Mouse (Mus musculus) spleen, adult 12 weeks (tissue): ENCODE data around the gene Mindy4.

Experiments
- DNase-seq: peaks from one replicate; pipeline ENCODE4 v3.0.0; 2022; ENCODE audit warnings: low spot score

The Mindy4 gene

DNA sequence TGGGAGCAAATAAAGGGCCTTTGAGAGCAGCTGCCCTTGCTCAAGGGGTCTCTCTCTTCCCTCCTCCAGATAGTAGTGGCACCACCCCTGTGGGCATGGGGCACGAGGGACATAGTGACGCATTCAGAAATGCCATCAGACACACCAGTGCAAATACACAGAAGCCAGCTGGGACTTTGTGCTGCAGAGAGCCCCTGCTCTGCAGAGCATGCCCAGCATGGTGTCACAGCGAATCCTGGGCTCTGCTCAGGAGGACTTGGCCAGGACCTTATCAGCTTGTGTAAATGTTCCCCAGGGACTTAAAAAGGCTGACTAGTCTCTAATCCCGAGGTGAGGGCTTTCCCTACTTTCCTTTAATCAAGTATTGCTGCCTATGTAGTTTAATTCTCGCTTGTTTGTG lies 138.5 kb downstream of the Mindy4 start:
- DNase-seq, result no peak

DNA sequence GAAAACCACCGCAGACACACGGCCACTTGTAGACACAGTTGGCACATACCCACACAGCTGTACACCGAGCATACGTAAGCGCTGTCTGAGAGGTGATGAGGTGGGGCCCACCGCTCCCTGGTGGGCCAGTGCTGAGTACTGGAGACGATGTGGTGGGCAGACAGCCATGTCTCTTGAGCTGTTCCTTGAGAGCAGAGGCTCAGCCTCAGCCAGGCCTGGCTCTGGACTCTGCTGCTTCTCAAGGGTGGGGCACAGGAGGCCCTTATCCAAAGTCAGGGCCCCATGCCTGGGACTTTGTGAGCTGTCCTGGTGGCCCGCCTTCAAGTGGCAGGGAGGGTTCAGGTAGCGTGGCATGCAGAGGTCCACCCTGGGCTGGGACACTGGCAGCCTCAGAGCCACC lies 139.1 kb downstream of the Mindy4 start:
- DNase-seq, result no peak

DNA sequence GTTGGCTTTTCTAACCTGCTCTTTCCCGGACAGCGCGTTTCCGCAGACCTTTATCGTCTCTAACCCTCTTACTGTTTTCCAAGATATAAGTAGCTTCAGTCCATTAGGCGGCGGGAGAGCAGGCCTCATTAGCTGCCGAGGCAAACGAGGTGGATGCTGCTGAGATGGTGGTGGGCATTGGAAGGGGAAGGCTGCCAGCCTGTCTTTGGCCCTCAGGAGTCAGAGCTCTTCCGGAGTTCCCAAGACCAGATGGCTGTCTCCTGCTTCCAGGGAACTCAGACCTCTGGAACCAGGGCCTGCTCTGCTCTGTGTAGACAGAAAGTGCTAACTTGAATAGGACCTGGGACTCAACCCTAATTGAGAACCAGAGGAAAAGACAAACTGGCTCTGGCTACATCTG lies 140.3 kb downstream of the Mindy4 start:
- DNase-seq, result no peak

DNA sequence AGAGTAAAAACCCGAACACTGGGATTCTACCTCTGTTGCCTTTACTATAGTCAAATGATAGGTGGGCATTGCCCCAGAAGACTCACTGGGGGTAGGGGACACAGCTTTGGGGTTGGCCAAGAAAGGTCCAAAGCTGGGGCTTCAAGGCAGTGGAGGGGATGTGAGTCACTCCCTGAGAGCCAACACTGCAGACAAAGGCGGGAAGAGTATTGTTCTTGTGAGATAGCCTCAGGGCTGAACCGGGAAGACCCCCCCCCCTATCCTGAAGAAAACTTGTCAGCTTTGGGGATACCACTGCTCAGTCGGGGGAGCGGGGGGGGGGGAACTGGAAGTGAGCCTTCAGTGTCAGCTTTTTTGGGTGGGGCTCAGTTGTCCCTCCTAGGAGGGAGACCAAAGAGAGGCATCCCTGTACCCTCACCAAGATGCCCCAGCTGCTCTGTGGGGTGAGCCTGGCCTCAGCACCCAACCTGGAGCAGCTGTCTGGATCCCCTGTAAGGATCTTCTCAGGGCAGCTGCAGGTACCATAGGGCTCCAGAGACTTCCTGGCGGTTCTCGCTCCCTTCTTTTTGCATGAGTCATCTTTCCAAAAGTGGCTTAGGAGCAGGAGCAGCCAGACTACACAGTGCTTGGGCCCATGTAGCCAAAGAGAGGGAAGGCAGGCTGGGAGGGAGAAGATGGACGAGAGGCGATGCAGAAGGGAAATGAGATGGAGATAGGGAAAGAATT lies 141.3 kb downstream of the Mindy4 start:
- no peak for DNase-seq

DNA sequence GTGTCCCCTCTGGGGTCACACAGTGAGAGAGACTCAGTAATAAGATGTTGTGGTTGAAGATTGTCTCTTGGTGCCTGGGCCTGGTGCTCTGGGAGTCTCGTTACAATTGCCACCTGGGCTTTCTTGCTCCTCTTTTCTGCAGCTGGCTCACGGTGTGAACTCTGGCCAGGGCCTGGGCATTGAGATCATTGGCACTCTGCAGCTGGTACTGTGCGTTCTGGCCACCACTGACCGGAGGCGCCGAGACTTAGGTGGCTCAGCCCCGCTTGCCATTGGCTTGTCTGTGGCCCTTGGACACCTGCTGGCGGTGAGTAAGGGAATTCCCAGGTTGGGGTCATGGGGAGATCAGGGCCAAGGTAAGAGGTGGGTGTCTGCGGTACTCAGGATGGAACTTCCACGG lies 142.1 kb downstream of the Mindy4 start:
- no peak for DNase-seq

DNA sequence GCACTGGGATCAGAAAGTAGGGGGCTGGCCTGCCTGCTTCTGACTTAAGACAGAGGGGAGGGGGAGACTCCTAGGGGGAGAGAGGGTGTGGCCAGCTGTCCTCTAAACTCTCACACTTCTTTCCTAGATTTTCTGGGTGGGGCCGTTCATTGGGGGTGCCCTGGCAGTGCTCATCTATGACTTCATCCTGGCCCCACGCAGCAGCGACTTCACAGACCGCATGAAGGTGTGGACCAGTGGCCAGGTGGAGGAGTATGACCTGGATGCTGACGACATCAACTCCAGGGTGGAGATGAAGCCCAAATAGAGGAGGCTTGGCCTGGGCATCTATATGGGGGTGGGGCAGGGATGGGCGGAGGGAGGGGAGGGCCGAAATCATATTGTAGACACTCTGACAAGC lies 143.3 kb downstream of the Mindy4 start:
- DNase-seq, result no peak

DNA sequence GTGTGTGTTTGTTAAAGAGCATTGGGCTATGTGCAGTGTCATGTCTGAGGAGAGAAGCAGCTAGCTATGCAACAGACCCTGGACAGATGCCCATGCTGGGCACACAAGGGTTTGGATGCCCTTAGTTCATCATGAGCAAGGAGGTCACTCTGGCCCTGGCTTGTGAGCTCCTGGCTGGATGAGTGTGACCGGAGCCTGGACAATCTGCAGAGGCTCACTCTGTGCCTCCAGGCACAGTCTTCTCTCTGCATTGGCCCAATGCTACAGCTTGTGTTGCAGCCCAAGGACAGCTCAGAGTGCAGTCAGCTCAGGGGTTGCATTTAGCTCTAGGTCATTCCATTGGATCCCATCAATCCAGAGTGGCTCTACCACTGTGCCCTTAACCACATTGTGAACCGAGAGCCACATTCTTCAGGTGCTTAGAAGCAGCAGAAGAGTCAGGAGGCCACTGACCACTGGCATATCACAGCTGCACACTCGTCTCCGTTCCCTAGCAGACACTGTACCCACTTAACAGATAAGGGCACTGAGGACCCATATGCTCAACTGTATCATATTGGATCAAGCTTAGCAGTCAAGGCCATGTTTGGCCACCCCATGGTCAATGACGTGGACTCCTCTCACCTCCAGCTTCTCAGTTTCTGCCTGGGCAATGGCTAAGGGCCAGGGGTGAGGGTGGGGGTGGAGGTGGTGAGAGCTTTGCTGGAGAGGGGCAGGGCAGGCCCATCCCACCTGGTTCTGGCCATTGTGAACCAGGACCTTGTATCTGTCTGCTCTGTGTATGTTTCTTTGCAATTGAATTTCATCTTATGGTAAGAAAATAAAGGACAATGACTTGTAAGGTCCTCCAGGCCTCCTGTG lies 144.8 kb downstream of the Mindy4 start:
- no peak for DNase-seq

DNA sequence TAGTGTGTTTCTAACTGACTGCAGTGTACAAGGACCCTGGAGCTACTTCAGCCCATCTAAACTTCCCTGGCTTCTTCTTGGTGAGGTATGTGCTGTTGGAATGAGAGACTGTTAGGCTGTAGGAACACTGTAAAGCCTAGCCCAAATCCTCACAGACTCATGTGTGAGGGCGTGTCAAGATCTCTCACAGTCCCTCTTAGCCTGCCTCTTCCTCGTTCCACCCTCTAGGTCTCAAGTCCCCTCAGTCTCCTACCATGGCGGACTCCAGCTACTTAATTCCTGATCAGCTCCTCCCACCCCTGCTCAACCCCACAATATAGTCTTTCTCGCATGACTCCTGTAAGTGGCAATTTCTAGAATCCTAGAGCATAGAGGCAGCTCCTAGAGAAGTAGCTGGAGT lies 146.0 kb downstream of the Mindy4 start:
- no peak for DNase-seq

DNA sequence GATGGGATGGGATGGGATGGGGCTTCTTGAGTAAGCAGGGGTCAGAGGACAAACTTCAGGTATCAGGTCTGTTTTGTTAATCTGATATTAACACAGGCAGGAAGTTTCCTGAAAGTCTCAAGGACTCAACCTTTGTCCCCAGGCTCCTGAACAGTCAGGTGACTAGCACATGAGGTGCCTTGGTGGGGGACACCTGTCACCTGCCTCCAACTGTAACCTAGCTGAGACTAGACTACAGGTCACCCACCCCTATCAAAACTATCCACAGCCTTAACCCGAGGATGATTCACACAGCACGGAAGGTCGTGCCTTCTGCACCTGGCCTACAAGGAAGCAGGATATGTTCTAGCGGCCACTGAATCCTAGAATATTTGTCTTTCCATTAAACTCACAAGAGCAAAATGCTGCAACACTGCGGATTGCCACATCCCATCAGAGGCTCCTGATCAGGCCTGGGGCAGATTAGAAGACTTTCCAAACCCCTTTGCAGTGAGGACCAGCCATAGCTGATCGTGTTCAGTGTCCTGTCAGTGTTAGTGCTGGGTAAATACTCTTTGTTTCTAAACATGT lies 147.3 kb downstream of the Mindy4 start:
- no peak for DNase-seq

DNA sequence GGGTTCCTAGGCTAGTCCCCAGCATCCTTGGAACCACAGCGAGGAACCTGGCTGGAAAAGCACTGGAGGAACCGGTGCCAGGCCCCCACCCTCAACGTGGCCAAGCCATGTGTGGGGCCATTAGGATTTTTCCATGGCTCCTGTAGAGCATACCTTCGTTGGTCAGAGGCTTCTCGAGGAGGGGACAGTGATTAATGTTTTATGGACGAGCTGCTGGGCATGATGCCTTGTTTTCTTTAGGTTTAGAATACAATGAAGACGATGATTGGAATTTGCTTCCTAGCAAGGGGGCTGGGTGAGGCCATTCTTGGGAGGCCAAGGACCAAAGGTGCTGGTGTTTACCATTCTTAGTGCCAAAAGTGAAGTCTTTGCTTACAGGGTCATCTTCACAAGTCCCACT lies 148.5 kb downstream of the Mindy4 start:
- no peak for DNase-seq

DNA sequence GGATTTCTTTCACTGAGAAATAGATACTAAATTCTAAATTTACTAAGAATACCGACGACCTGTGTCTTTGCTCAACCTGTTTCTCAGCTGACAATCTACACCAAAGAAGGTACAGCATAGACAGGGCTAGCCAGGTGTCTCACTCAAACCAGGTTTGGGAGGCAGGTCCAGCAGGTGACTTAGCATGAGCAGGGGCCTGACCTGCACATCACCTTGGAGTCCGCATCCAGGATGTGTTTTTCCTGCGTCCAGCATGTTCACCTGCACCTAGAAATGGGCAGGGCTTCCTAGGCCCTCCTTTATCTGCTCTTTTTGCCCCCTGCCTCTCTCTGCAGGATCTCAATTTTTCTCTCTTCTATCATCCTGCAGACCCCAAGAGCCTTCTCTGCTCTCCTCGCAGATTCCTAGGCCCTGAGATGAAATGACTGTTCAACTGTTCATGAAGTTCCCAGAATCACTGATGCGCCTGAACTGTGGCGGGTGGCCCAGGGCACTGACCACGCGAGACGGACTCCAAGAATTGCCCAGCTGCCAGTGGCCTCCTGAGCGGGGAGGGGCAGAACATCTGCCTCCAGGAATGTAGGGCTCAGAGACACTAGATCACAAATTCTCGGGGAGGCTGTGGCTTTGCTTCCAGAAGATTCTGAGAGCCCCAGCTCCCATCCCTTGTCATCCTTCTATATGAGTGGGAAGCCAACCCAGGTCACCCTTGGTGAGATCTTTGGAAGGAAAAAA lies 150.7 kb downstream of the Mindy4 start:
- DNase-seq, result no peak

DNA sequence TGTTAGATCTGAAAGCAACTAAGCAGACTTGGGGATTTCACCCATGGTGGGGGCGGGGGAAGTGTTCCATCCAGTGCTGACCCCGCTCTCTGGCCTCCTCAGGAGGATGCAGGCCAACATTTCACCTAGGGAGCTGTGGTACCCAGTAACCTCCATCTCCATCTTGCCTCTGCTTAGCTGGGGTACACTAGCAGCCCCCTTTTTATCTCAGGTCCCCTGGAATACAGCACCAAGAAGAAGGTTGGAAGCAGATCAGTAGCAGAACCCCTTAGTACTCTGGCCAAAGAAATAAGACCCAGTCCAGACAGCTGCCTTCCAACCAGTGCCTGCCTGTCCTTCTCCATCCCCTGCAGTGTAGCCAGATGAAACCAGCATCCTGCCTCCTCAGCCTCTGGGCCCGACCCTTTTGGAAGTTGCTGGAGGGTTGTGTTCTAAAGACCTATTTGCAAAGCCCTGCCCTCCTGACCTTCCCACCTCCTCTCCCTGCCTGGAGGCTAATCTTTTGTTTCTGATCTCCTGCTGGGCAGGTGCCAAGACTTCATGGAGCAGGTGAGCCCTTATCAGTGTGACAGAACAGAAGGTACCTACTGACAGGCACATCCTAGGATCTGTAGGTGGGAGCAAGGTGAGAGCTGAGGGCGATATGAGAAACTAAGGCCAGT lies 151.4 kb downstream of the Mindy4 start:
- no peak for DNase-seq

DNA sequence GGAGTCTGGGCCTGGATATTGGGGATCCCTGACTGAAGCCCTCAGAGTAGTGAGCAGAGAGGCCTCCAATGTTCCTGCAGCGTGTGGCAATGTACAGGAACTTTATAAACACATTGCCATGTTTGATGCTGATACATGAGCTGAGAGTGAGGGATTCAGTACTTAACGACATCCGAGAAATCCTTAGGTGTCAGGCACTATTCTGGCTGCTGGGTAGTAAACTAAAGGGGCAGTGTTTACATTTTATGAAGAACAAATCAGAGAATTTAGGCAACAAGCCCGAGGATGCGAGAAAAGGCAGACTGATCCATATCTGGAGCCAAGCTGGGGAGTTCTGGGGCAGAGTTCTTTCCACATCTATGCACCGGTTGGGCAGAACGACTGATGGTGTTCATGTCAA lies 152.4 kb downstream of the Mindy4 start:
- no peak for DNase-seq

DNA sequence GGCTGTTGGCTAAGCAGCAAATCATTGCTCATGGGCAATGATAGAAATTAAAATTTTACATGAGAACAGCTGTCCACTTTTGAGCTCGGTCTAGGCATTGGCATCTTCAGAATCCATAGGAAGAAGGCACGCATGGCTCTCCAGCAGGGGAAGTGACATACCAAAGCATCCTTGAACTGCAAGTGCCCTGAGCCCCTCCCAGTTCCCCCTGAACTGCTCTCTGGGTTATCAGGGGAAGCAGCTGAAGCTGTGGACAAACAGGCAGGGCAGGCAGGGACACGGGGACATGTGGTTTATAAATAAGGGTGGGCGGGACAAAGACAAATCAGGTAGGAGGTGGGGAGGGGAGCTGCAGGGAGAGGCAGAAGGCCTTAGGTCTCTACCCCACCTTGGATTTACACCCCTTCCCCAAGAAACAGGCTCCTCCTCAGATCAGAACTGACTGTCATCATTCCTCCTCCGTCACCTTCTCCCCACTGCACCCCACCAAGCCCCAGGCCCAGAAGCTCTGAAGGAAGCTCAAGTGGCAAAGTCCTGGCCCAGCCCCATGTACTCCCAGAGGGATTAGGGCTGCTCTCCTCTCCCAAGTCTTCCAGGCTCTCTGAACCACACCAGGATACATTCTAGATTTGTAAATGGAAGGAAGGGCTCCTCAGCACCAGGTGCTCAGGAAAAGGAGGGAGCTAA lies 153.0 kb downstream of the Mindy4 start:
- no peak for DNase-seq

DNA sequence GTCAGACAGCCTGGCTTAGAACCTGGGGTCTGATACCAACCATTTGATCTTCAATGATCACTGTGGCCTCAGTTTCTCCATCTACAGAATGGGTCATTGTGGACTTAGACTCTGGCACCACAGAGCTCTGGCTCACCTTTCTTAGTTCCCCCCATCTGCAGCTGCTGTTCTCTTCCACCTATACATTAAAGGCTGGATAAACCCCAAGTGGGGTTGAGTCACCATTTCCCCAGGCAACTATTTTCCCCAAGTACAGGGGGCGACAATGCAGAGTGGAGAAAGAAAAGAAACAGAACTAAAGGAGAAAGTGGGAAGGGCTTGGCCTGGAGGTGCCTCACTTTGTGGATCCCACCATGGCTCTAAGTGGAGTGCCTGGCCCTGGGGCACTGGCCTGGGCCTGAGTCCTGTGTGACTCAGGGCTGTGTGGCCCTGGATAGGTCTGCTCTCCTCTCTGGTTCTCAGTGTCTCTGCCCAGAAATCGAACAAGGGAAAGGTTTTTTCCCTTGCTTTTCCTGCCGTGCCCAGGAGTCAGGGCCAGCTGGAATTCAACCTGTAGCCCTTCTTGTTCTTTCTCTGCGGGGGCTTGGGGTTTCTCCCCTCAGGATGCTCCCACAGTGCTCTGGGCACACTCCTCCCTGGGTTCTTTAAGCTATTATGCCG lies 153.9 kb downstream of the Mindy4 start:
- DNase-seq, result no peak

DNA sequence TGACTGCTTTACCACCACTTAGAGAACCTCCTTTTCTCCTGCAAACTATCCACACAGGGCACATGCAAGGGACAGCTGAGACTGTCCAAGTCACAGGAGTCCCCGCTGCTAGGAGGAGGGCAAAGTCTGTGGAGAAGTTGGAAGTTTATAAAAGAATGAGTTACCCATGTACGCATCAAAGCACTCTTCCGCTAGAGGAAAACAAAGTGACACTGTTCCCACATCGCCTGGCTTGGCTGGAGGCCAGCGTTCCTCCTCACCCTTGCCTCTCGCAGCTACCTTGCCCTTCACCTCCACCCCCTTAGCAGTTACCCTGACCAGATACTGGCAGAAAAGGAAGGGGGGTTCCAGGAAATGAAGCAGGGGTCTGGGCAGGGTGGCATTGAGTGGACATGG lies 154.5 kb downstream of the Mindy4 start:
- DNase-seq, result no peak

DNA sequence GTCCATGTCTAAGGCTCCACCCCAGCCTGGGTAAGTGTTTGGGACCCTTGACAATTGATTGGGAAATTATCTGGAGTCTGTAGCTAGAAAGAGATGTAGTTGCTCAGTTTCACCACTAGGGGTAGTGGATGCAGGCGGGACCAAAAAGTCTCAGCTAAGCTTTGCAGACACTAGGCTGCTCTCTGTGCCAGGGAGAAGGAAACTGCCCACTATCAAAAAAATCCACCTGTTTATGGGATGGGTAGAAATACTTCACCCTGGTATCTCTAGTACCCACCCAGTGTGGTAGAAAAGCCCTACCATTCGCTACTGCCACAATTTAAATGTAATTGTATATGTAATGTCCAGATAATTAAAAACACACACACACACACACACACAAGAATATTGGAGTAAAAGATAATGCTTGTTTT lies 155.6 kb downstream of the Mindy4 start:
- no peak for DNase-seq

DNA sequence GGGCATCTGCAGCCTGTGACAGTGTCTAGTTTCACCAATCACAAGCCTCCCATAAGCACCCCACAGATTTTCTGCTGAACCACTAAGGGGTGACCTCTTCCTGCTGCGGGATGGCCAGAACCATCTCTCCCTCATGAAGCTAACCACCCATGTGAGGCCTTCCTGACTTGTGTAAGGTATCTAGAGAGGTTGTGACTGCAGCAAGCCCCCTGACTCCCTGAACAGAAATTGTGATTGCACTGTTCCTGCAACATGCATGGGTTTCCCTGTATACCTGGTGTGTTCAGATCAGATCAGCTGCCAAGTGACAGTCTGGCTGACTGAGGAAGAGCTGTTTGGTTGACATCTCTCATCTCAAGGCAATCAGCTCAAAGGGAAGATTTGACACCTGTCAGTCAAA lies 159.5 kb downstream of the Mindy4 start:
- DNase-seq, result no peak

DNA sequence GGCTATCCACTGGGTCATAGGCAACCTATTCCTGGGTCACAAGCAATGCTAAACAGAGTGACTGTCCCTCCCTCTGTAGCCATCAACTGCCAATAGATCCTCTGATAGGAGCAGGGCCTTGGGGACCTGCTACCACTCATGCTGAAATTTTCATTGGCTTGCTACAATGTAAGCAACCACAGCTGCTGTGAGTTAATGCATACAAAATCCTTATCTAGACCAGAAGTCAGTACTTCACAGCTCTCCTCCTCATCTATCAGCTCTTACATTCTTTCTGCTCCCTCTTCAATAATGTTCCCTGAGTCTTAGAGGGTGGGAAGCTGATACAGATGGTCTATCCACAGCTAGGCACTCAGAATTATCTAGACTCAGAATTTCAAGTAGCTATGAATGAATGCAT lies 163.9 kb downstream of the Mindy4 start:
- DNase-seq, result no peak
